Mouse (Mus musculus): ENCODE results near the gene Dnah7c. TPM values are rescaled to one million over a fixed set of nuclear protein-coding genes. Genes with fewer than 3 reads are reported as not detected.

Gene Dnah7c
- polyA plus RNA-seq, 1 experiment: 0.03 TPM

DNA sequence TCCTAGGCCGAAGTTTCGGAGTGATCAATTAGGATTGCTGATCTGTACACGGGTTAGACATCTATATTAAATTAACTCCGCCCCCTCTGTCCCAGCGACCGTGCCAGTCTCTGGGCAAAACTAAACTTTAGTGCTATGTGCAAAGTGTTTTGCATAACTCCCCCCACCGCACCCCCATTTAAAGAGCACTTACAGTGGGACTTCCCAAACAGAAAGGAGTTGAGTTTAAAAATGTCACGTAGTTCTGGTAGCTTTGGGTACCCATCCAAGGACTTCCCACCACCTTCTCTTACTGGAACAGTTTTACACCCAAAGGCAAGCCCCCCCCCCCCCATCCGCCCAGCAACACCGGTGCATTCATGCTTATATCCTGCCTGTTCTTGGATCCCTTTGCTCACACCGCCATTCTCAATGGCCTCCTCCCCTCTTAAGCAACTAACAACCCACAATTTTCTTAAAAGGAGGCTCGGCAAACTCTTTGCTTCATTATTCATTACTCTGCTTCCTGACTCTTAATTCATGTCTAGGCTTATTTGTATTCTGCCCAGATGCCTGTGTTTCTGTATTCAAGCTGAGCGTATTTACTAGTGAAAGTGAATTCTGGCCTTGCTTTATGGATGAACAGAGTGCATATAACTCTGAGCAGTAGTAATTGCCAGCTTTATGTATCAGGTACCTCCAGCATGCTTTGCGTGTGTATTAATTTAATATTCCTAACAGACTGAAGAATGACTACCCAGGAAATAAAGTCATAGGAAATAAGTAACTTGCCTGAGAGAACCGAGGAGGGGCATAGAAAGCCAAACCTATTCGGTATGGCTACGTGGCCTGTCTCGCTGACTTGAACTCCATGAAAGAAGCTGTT, 428.9 kb downstream of the Dnah7c start:
- DNase-seq (ENCODE audit: low read depth): no peak

DNA sequence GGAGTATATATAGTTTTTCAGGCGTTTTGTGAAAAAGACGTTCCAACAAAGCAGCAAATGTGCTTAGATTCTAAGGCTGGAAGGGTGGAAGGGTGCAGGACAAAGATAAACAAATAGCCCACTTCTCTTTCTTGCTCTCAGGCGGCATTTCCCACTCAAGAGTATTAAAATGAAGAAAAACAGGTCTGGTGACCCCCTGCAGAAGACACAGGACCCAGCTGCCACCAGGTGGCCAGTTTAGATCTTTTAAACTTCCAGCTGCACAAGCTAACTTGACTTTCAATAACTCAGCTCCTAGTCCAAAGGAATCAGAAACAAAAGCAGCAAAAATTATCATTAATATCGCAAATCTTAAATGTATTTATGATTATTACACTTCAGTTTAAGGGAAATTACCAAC, 431.1 kb downstream of the Dnah7c start:
- DNase-seq (ENCODE audit: low read depth): no peak

Data from gonadal fat pad, adult 2 months (tissue).